Mouse (Mus musculus) lung, postnatal 0 days (tissue): Measurements from ENCODE around the gene Srd5a2.

ENCODE experiments used
- CTCF ChIP-seq: IDR thresholded peaks from 2 replicates; pipeline ENCODE4 v1.5.1; 2016; ENCODE audit warnings: antibody characterized with exemption, mild to moderate bottlenecking
- EP300 ChIP-seq: IDR thresholded peaks from 2 replicates; pipeline ENCODE4 v1.6.1; 2016; ENCODE audit warnings: antibody characterized with exemption, mild to moderate bottlenecking, control low read depth

- TF ChIP-seq CTCF, result no peak
- no peak for TF ChIP-seq EP300
These were observed 35.7 kb upstream of the Srd5a2 start for GRCm38 (mm10) chr17:74083370-74083769.
